Mouse (Mus musculus): ENCODE data around the gene 0610009B22Rik.

DNA sequence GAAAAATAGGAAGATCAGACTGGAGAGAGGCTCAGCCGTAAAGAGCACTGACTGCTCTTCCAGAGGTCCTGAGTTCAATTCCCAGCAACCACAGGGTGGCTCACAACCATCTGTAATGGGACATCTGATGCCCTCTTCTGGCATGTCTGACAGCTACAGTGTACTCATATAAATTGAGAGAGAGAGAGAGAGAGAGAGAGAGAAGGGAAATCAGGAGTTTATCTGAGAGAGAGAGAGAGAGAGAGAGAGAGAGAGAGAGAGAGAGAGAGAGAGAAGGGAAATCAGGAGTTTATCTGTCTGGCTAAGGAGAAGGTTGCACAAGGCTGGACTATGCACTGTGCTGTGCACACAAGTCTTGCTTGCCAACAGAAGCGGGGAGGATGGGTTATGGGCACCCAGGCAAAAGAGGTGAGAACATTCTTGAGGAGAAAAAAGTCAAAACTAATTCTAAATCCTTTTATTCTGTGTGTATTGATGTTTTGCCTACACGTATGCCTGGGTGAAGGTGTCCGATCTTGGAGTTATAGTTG is 35.7 kb downstream of the 0610009B22Rik start:
- no peak for TF ChIP-seq POLR2A (IDR thresholded peaks at IDR 0.05; ENCODE audit: insufficient read depth, low read length)
- TF ChIP-seq CTCF (IDR thresholded peaks at IDR 0.05; ENCODE audit: low read depth, low read length): no peak

All from ES-Bruce4 (cell line).